19 mouse cellular contexts compared by ENCODE assay signal in genomic region chr14:72555846-72556245, GRCm38 (mm10).
DNase-seq lines count a peak whose midpoint lies in the region; ATAC-seq and TF ChIP-seq lines count a peak whose summit lies in the region.
"Had no signal": no experiment of that assay in that cellular context is flagged by ENCODE, and none has a peak within 500 bp of the region (broad histone marks: within the 10 kb centered on the region; RNA-seq: fewer than 3 reads in every experiment).

No protein-coding gene starts in this region.

- dilution Hi-C loops in CH12.LX (cut with MboI; ENCODE audit: extremely low pct_ligation_motif_present, extremely low pct_unique_long_range_greater_than_20kb, low sequenced_read_pairs): no loop called here

- H3K4me3 ChIP-seq in forebrain, postnatal 0 days (ENCODE audit: low read depth, low read length): no peak overlapping the region
- H3K4me3 ChIP-seq in forebrain, embryonic 15.5 days: no peak overlapping the region
- H3K4me3 ChIP-seq in limb, embryonic 11.5 days (ENCODE audit: low read depth, low read length): no peak overlapping the region
- no peak overlapping the region for H3K4me3 ChIP-seq in limb, embryonic 10.5 days
- H3K4me3 ChIP-seq in CH12.LX (replicated peaks in 1 of 3; ENCODE audit: low read depth in 2 of 3, low read length in 2 of 3, poor library complexity in 1 of 3): no peak overlapping the region
- H3K4me3 ChIP-seq: kidney, embryonic 15.5 days; liver, embryonic 13.5 days; neural tube, embryonic 12.5 days had no signal

- H3K79me2 ChIP-seq in CH12.LX (replicated peaks; ENCODE audit: control insufficient read depth, extremely low read depth, insufficient read depth, poor library complexity, severe bottlenecking): no peaks in the 10 kb centered on the region; the same call in 1 of the 2 replicates

- WGBS in forebrain, postnatal 0 days: 83% methylated on average over 1 of the region's 1 CpGs
- WGBS in forebrain, embryonic 15.5 days: 82% methylated on average over 1 of the region's 1 CpGs
- WGBS in limb, embryonic 11.5 days: 75% methylated on average over 1 of the region's 1 CpGs
- 91% methylated on average over 1 of the region's 1 CpGs for WGBS in limb, embryonic 10.5 days

- no peak overlapping the region for H3K27ac ChIP-seq in forebrain, postnatal 0 days (ENCODE audit: low read depth, low read length)
- no peak overlapping the region for H3K27ac ChIP-seq in forebrain, embryonic 15.5 days (replicated peaks)
- H3K27ac ChIP-seq in limb, embryonic 11.5 days (replicated peaks; ENCODE audit: low read depth, low read length): no peak overlapping the region
- H3K27ac ChIP-seq in limb, embryonic 10.5 days: no peak overlapping the region
- no peak overlapping the region for H3K27ac ChIP-seq in CH12.LX (ENCODE audit: insufficient read depth, low read depth)
- H3K27ac ChIP-seq: kidney, embryonic 15.5 days; liver, embryonic 13.5 days; neural tube, embryonic 12.5 days had no signal

- H3K36me3 ChIP-seq in forebrain, postnatal 0 days (ENCODE audit: insufficient read depth): peaks cover 62% of the 10 kb centered on the region
- H3K36me3 ChIP-seq in forebrain, embryonic 15.5 days: peaks cover 78% of the 10 kb centered on the region
- peaks cover 7% of the 10 kb centered on the region for H3K36me3 ChIP-seq in limb, embryonic 11.5 days (ENCODE audit: control insufficient read depth, insufficient read depth, low read length)
- peaks cover 94% of the 10 kb centered on the region for H3K36me3 ChIP-seq in limb, embryonic 10.5 days
- H3K36me3 ChIP-seq in CH12.LX (replicated peaks in 1 of 2; ENCODE audit: control insufficient read depth in 1 of 2, insufficient read depth in 1 of 2, low read length in 1 of 2): peaks cover 66 to 91% of the 10 kb centered on the region in 2 experiments

- no peak for TF ChIP-seq EP300 in CH12.LX (IDR thresholded peaks at IDR 0.05; ENCODE audit: low read length)

- H3K9ac ChIP-seq in forebrain, postnatal 0 days: no peak overlapping the region
- H3K9ac ChIP-seq in forebrain, embryonic 15.5 days (replicated peaks): no peak overlapping the region
- H3K9ac ChIP-seq in limb, embryonic 11.5 days (ENCODE audit: low read length): no peak overlapping the region
- no peak overlapping the region for H3K9ac ChIP-seq in CH12.LX (ENCODE audit: insufficient read depth, low read depth)
- H3K9ac ChIP-seq: kidney, embryonic 15.5 days; liver, embryonic 13.5 days; neural tube, embryonic 12.5 days had no signal

- H3K9me3 ChIP-seq in forebrain, postnatal 0 days (ENCODE audit: low read length): no peaks in the 10 kb centered on the region
- H3K9me3 ChIP-seq in forebrain, embryonic 15.5 days: no peaks in the 10 kb centered on the region
- H3K9me3 ChIP-seq in limb, embryonic 11.5 days (ENCODE audit: control insufficient read depth, low read length): no peaks in the 10 kb centered on the region
- H3K9me3 ChIP-seq in limb, embryonic 10.5 days (replicated peaks): no peaks in the 10 kb centered on the region
- H3K9me3 ChIP-seq in CH12.LX (replicated peaks; ENCODE audit: low read length): no peaks in the 10 kb centered on the region
- H3K9me3 ChIP-seq: G1E; kidney, embryonic 15.5 days; liver, embryonic 13.5 days; neural tube, embryonic 12.5 days had no signal

- in situ Hi-C loops in CH12.LX (cut with MboI; ENCODE audit: low pct_ligation_motif_present, low pct_unique_long_range_greater_than_20kb, low sequenced_read_pairs): no loop called here

- H3K4me1 ChIP-seq in forebrain, postnatal 0 days (ENCODE audit: insufficient read depth): no peaks in the 10 kb centered on the region
- no peaks in the 10 kb centered on the region for H3K4me1 ChIP-seq in forebrain, embryonic 15.5 days
- no peaks in the 10 kb centered on the region for H3K4me1 ChIP-seq in limb, embryonic 11.5 days (ENCODE audit: control insufficient read depth, insufficient read depth, low read length)
- H3K4me1 ChIP-seq in limb, embryonic 10.5 days: no peaks in the 10 kb centered on the region
- 0 out of 4 replicates have a peak, but pooled peaks cover 0 to 3% of the 10 kb centered on the region in 2 experiments for H3K4me1 ChIP-seq in CH12.LX (ENCODE audit: control insufficient read depth in 1 of 2, insufficient read depth in 2 of 2)
- H3K4me1 ChIP-seq: kidney, embryonic 15.5 days; liver, embryonic 13.5 days; neural tube, embryonic 12.5 days had no signal

- no peak for DNase-seq in forebrain, postnatal 0 days
- DNase-seq in limb, embryonic 11.5 days (ENCODE audit: low spot score): peak; percentile 16
- no peak for DNase-seq in limb, embryonic 10.5 days (ENCODE audit: low spot score)
- no peak for DNase-seq in CH12.LX (ENCODE audit: extremely low read depth)
- DNase-seq in ovary, postnatal 10 days (ENCODE audit: low spot score): no peak
- no peak for DNase-seq in gastrocnemius, adult 8-10 months (ENCODE audit: low spot score in 2 of 2)
- DNase-seq: cerebellum, adult 9-11 months; gastrocnemius, postnatal 10 days; heart, postnatal 36 days; liver, embryonic 13.5 days; lung, postnatal 36 days; thymus, adult 18-20 months had no signal

- TF ChIP-seq CTCF in forebrain, postnatal 0 days (IDR thresholded peaks at IDR 0.05; ENCODE audit: low read depth): peak; percentile 46
- peak; percentile 22 to 37; a peak in 2 of 4 replicates for TF ChIP-seq CTCF in CH12.LX (conservative IDR thresholded peaks at IDR 0.05 in 1 of 2, IDR thresholded peaks at IDR 0.05 in 1 of 2; ENCODE audit: low read depth in 2 of 2, low read length in 2 of 2)

- no peak; the same call in 1 of the 2 replicates for TF ChIP-seq RAD21 in CH12.LX (IDR thresholded peaks at IDR 0.05; ENCODE audit: low read depth, low read length)

- no peak overlapping the region for H3K4me2 ChIP-seq in forebrain, postnatal 0 days (ENCODE audit: low read depth)
- H3K4me2 ChIP-seq in forebrain, embryonic 15.5 days (replicated peaks): no peak overlapping the region
- no peak overlapping the region for H3K4me2 ChIP-seq in limb, embryonic 11.5 days (ENCODE audit: low read depth, severe bottlenecking)
- no peak overlapping the region for H3K4me2 ChIP-seq in CH12.LX (ENCODE audit: insufficient read depth, low read depth, poor library complexity, severe bottlenecking)
- H3K4me2 ChIP-seq: kidney, embryonic 15.5 days; liver, embryonic 13.5 days; neural tube, embryonic 12.5 days had no signal

- ATAC-seq in forebrain, postnatal 0 days: no peak
- ATAC-seq in forebrain, embryonic 15.5 days (replicated peaks): no peak
- no peak for ATAC-seq in limb, embryonic 11.5 days (ENCODE audit: insufficient number of reproducible peaks, low FRiP score, low TSS enrichment, low read depth)
- peak; percentile 52; the same call in 1 of the 2 replicates for ATAC-seq in common myeloid progenitor, adult 5-6 weeks (replicated peaks; ENCODE audit: low read depth, poor library complexity, severe bottlenecking)
- ATAC-seq: forebrain, embryonic 16.5 days; midbrain, embryonic 16.5 days had no signal

- H3K27me3 ChIP-seq in forebrain, postnatal 0 days (ENCODE audit: insufficient read depth, low read length): no peaks in the 10 kb centered on the region
- H3K27me3 ChIP-seq in forebrain, embryonic 15.5 days: no peaks in the 10 kb centered on the region
- no peaks in the 10 kb centered on the region for H3K27me3 ChIP-seq in limb, embryonic 11.5 days (ENCODE audit: control insufficient read depth, insufficient read depth, low read length)
- H3K27me3 ChIP-seq in limb, embryonic 10.5 days (ENCODE audit: low read depth, poor library complexity, severe bottlenecking): no peaks in the 10 kb centered on the region
- no peaks in the 10 kb centered on the region for H3K27me3 ChIP-seq in CH12.LX (replicated peaks)
- H3K27me3 ChIP-seq: kidney, embryonic 15.5 days; liver, embryonic 13.5 days; neural tube, embryonic 12.5 days had no signal

- no peak for TF ChIP-seq POLR2A in CH12.LX (IDR thresholded peaks at IDR 0.05; ENCODE audit: low read depth, low read length)

TF ChIP-seq in CH12.LX, 34 proteins besides CTCF, POLR2A, EP300 and RAD21:
- no peak for TF ChIP-seq JUN (IDR thresholded peaks at IDR 0.05; ENCODE audit: insufficient read depth, low read depth, low read length)
- no peak for TF ChIP-seq MYC (IDR thresholded peaks at IDR 0.05; ENCODE audit: low read depth, low read length)
- TF ChIP-seq BHLHE40 (IDR thresholded peaks at IDR 0.05; ENCODE audit: low read depth, low read length): no peak
- TF ChIP-seq MAFK (IDR thresholded peaks at IDR 0.05; ENCODE audit: insufficient replicate concordance, low read length): no peak
- no peak for TF ChIP-seq KAT2A (IDR thresholded peaks at IDR 0.05; ENCODE audit: insufficient replicate concordance, low read length)
- no peak for TF ChIP-seq ETS1 (conservative IDR thresholded peaks at IDR 0.05; ENCODE audit: low read depth, low read length)
- no peak for TF ChIP-seq HCFC1 (IDR thresholded peaks at IDR 0.05; ENCODE audit: low read depth, low read length)
- TF ChIP-seq MAX (IDR thresholded peaks at IDR 0.05; ENCODE audit: low read length): no peak
- TF ChIP-seq NRF1 (IDR thresholded peaks at IDR 0.05; ENCODE audit: low read depth, low read length): no peak
- TF ChIP-seq E2F4 (IDR thresholded peaks at IDR 0.05; ENCODE audit: insufficient replicate concordance, low read depth, low read length): no peak
- TF ChIP-seq GABPA (IDR thresholded peaks at IDR 0.05; ENCODE audit: insufficient replicate concordance, low read depth, low read length): no peak
- no peak for TF ChIP-seq ZC3H11A (IDR thresholded peaks at IDR 0.05; ENCODE audit: low read depth, low read length)
- no peak for TF ChIP-seq ZKSCAN1 (IDR thresholded peaks at IDR 0.05; ENCODE audit: borderline replicate concordance, low read depth, low read length)
- no peak for TF ChIP-seq ZNF384 (IDR thresholded peaks at IDR 0.05; ENCODE audit: low read depth, low read length)
- TF ChIP-seq JUND (conservative IDR thresholded peaks at IDR 0.05; ENCODE audit: low read depth, low read length): no peak
- no peak for TF ChIP-seq SIN3A (IDR thresholded peaks at IDR 0.05; ENCODE audit: low read length)
- no peak for TF ChIP-seq NELFE (IDR thresholded peaks at IDR 0.05; ENCODE audit: low read depth, low read length)
TF ChIP-seq in CH12.LX: peak in this region for 0.
